Mouse (Mus musculus) cerebellum, adult 11-12 months (tissue): Measurements from ENCODE around the gene Zdhhc14.
A peak's percentile ranks its signal among the peaks of the same experiment; 100 is the strongest.

Source experiments
- DNase-seq: peaks from one replicate; pipeline ENCODE4 v3.0.0; 2022

Gene Zdhhc14

GRCm38 (mm10) chr17:5794276-5794675 lies 301.9 kb downstream of the Zdhhc14 start:
- DNase-seq = no peak

- DNase-seq = no peak
These were observed 303.0 kb downstream of the Zdhhc14 start for GRCm38 (mm10) chr17:5795369-5795768.

- peak; percentile 62 for DNase-seq
These were observed 303.5 kb downstream of the Zdhhc14 start for GRCm38 (mm10) chr17:5795878-5796277.

- peak; percentile 22 for DNase-seq
These were observed 304.9 kb downstream of the Zdhhc14 start for GRCm38 (mm10) chr17:5797124-5797760.

- DNase-seq = peak; percentile 49
These were observed 306.0 kb downstream of the Zdhhc14 start for GRCm38 (mm10) chr17:5798221-5798801.

DNA sequence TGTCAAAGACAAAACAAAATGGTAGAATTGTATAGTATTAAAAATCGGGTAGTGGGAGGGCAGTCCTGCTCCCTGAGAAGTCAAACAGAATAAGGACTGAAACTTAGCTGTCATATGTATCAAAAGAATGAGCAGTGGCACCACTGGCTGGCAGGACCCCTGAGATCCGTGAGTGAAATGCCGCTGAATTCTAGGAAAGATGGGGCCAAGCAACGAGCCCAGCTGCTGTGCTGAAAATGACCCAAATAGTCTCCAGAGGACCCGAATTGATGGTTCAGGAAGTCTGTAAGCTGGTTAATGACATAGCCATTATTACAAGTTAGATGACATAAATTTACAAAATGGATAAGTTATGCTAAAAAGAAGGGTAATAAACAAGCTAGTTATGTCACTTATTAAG lies 306.5 kb downstream of the Zdhhc14 start:
- DNase-seq = no peak

DNA sequence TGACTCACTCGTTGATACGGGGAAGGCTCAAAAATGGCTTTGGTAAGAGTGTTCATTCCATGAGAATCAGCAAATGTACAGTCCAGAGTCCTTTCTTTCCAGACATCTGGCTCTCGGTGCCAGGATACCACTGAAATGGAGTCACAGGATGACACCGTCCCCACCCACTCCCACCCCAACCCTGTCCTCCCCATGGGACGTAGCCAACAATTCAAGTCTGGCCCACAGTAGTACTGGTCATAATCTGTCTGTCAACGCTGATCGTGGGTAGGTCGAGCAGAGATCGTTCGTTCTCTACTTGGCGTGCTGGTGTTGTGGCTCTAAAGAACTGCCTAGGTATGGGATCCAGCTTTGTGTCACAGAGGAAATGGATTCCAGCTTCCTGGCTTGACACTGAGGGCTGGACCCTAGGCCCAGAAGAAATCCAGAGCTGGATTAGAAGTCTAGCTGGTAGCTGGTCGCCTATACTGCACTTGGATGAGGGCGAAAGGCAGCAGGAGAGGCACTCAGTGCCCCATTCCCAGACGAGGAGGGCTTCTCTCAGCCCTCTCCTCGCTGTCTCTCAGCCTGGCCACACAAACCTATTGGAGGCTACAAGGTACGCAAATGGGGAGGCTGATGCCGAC lies 307.2 kb downstream of the Zdhhc14 start:
- DNase-seq = no peak

GRCm38 (mm10) chr17:5800254-5800653 lies 307.9 kb downstream of the Zdhhc14 start:
- DNase-seq = no peak

GRCm38 (mm10) chr17:5800824-5801560 lies 308.6 kb downstream of the Zdhhc14 start:
- DNase-seq = no peak

DNA sequence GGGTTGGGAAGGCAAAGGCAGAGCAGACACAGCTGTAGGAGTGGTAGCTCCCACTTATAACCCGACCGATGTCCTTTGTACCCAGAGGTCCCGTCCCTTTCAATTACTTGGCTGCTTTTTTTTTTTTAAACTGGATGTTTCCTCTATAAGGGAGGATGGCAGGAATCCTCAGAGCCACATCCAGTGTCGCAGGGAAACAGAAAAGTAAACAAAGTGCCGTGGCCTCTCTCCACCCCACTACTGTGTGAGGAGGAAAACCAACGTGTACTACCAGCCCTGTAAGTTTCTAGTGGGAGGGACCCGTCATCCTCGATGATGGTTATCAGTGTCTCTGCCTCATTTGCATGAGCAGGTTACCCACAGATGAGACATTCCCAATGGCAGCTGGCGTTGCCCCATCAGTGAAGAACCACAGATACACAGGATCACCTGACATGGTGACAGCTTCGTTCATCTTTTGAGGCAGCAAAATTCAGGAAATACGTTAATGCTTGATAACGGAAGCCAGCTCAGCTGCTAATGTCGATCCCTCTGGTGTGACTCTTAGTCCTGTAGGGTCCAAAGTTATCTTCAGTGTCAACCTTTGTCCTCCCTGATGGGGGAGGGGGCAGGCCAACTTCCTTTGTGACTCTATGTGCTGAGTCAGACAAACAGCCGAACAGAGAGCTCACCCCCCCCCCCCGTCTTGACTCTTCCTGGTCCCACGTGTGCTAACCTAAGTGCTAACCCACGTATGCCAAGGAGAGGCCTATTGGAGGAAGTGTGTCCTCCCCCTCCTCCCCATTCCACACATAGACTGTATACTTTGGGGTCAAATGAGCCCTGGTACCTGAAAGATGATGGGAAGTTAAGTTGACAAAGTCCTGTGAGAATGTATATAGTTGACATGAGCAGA lies 309.7 kb downstream of the Zdhhc14 start:
- no peak for DNase-seq

- no peak for DNase-seq
These were observed 310.2 kb downstream of the Zdhhc14 start for GRCm38 (mm10) chr17:5802656-5802955.
